Mouse (Mus musculus) embryonic fibroblast, embryonic 13.5 days (primary cell): Measurements from ENCODE around the gene Tulp4.

ENCODE experiments used
- CTCF ChIP-seq: IDR thresholded peaks from 2 replicates; pipeline ENCODE4 v1.5.1; 2011; ENCODE audit warnings: mild to moderate bottlenecking, control low read depth, low read length, moderate library complexity, borderline replicate concordance; ENCODE audit not compliant: insufficient read depth
- POLR2A ChIP-seq: IDR thresholded peaks from 2 replicates; pipeline ENCODE4 v1.6.1; 2011; ENCODE audit warnings: low read depth, mild to moderate bottlenecking, control low read depth, low read length, moderate library complexity

- TF ChIP-seq CTCF (no peak), POLR2A (no peak)
Measured at GRCm38 (mm10) chr17:6063532-6063931, 42.7 kb upstream of the Tulp4 start.
